Mouse (Mus musculus) forebrain, embryonic 12.5 days (tissue): ENCODE results near the gene Frmd8. TPM values are rescaled to one million over a fixed set of nuclear protein-coding genes. Genes with fewer than 3 reads are reported as not detected.

Source experiments
- ATAC-seq: fragments of 200-750 bp; cut with Nextera tagmentation; 2 replicates; pipeline ENCODE4 v1.8.0; 2017; ENCODE audit warnings: moderate TSS enrichment; ENCODE audit not compliant: low FRiP score
- H3K27ac ChIP-seq: fragments of 300-500 bp; sonication (generic); 2 replicates; pipeline ENCODE4 v1.5.1; 2016; ENCODE audit warnings: mild to moderate bottlenecking
- H3K27me3 ChIP-seq: fragments of 300-500 bp; sonication (generic); 2 replicates; pipeline ENCODE4 v1.6.1; 2016; ENCODE audit warnings: mild to moderate bottlenecking
- H3K36me3 ChIP-seq: fragments of 300-500 bp; sonication (generic); replicated peaks from 2 replicates; pipeline ENCODE4 v1.6.1; 2016; ENCODE audit warnings: mild to moderate bottlenecking
- H3K4me1 ChIP-seq: fragments of 300-500 bp; sonication (generic); 2 replicates; pipeline ENCODE4 v1.6.1; 2016
- H3K4me2 ChIP-seq: fragments of 300-500 bp; sonication (generic); 2 replicates; pipeline ENCODE4 v1.6.1; 2016; ENCODE audit warnings: mild to moderate bottlenecking, moderate library complexity
- H3K4me3 ChIP-seq: fragments of 300-500 bp; sonication (generic); replicated peaks from 2 replicates; pipeline ENCODE4 v1.5.1; 2016; ENCODE audit warnings: mild to moderate bottlenecking
- H3K9ac ChIP-seq: fragments of 300-500 bp; sonication (generic); 2 replicates; pipeline ENCODE4 v1.6.1; 2016; ENCODE audit warnings: mild to moderate bottlenecking
- H3K9me3 ChIP-seq: fragments of 300-500 bp; sonication (generic); 2 replicates; pipeline ENCODE4 v1.6.1; 2016
- WGBS: fragments of 180-500 bp; shearing (Covaris S2); methylation state at CpG from one replicate; pipeline ENCODE4 v1.1.7; 2016; 5-methylcytosine and 5-hydroxymethylcytosine counted together
- polyA plus RNA-seq: library from polyadenylated mRNA; unstranded; fragments of >200 nt; fragmentation: Nextera tagmentation; extraction: Ambion mirVana; gene quantifications from 2 replicates; pipeline ENCODE4 v1.2.1, GENCODE M21; 2016

Gene Frmd8
- polyA plus RNA-seq, 1 experiment from 2014 or later = 25.6 TPM

DNA sequence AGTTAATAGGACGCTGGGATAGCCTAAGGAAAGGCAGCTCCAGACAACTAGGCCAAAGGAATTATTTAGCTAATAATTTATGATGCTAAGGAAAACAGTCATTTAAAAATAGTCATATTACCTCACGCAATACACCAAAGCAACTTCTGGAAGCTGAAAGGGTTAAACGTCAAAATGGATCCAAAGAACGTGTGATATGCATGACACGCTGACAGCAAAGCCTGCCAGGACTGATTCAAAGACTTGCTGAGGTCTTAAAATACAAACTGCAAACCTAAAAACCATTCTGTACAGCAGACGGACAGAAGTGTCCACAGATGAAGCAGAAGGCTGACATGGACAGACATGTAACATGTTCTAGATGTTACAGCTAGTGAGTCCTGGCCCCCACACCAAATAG is 42.7 kb downstream of the Frmd8 start:
- ATAC-seq = no peak
- Histone ChIP-seq H3K4me3 (no peak overlapping the region), H3K4me2 (no peak overlapping the region), H3K4me1 (peaks cover 12% of the 10 kb centered on the region; the same call in 1 of the 2 replicates), H3K27ac (no peak overlapping the region), H3K9ac (no peak overlapping the region), H3K27me3 (no peaks in the 10 kb centered on the region), H3K9me3 (0 out of 2 replicates have a peak, but pooled peaks cover 3% of the 10 kb centered on the region), H3K36me3 (no peaks in the 10 kb centered on the region)
- 79% methylated on average over 6 of the region's 6 CpGs for WGBS

DNA sequence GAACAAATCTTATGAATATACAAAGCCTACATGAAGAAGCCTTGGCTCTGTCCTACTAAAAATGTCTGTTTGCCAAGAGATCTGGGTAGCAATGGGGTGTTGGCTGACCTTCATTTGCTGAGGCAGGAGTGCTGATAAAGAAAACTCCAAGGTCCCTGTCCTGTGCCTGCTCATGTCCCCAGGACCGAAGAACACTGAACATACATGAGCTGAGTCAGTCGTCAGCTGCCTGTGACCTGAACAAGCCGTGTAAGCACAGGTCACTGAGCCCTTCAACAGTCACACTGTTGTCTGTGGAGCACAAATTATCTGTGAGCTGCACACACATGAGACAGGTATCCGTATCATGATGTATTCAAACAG is 43.1 kb downstream of the Frmd8 start:
- 92% methylated on average over 4 of the region's 4 CpGs for WGBS
- Histone ChIP-seq H3K4me2 (no peak overlapping the region), H3K4me3 (no peak overlapping the region), H3K4me1 (peaks cover 12% of the 10 kb centered on the region; the same call in 1 of the 2 replicates), H3K27me3 (no peaks in the 10 kb centered on the region), H3K9ac (no peak overlapping the region), H3K27ac (no peak overlapping the region), H3K9me3 (0 out of 2 replicates have a peak, but pooled peaks cover 3% of the 10 kb centered on the region), H3K36me3 (no peaks in the 10 kb centered on the region)
- no peak for ATAC-seq

- Histone ChIP-seq H3K27ac (no peak overlapping the region), H3K4me2 (no peak overlapping the region), H3K27me3 (no peaks in the 10 kb centered on the region), H3K4me3 (no peak overlapping the region), H3K9ac (no peak overlapping the region), H3K9me3 (0 out of 2 replicates have a peak, but pooled peaks cover 3% of the 10 kb centered on the region), H3K4me1 (peaks cover 12% of the 10 kb centered on the region; the same call in 1 of the 2 replicates), H3K36me3 (no peaks in the 10 kb centered on the region)
- 91% methylated on average over 11 of the region's 11 CpGs for WGBS
- no peak for ATAC-seq
Observed at GRCm38 (mm10) chr19:5831224-5831957, 43.7 kb downstream of the Frmd8 start.

DNA sequence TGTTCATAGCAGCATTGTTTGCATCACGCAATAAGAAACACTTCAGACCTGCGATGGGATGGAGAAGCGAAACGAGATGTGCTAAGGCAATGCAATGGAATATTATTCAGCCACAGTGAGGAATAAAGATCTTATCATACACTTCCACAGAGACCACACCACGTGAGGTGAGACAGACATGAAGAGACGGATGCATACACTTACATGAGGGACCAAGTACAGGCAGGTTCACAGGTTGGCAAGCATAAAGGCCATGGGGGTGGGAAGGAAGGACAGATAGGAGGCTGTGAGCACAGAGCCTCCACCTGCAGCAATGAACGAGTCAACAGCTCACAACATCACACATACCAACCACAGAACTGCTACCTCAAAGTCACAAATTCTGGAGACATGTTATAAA is 44.3 kb downstream of the Frmd8 start:
- Histone ChIP-seq H3K9me3 (0 out of 2 replicates have a peak, but pooled peaks cover 3% of the 10 kb centered on the region), H3K27ac (no peak overlapping the region), H3K36me3 (no peaks in the 10 kb centered on the region), H3K9ac (no peak overlapping the region), H3K4me1 (peaks cover 12% of the 10 kb centered on the region; the same call in 1 of the 2 replicates), H3K4me2 (no peak overlapping the region), H3K27me3 (no peaks in the 10 kb centered on the region), H3K4me3 (no peak overlapping the region)
- ATAC-seq = no peak
- 93% methylated on average over 7 of the region's 7 CpGs for WGBS

DNA sequence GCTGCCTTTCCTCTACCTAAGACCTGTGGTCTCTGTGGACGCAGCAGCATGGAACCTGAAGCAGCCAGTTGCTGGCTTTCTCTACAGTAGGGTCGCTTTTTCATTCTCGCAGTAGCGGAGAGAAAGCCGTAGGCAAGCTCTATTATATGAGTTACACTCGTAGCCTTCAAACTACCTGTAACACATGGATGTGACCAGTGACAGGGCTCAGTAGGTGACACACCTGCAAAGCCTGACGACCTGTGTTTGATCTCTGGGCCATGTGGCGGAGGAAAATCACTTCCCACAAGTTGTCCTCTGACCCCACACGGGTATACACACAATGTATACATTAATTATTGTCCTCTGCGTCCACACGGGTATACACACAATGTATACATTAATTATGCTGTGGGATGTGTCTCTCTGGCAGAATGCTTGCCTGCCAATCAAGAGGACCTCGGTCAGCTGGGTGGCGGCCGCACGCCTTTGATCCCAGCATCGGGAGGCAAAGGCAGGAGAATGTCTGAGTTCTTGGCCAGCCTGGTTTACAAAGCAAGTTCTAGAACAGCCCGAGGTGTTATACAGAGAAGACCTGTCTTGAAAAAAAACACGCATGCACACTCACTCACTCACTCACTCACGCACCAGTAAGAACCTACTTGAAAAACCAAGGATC is 45.0 kb downstream of the Frmd8 start:
- no peak for ATAC-seq
- Histone ChIP-seq H3K27me3 (no peaks in the 10 kb centered on the region), H3K4me3 (no peak overlapping the region), H3K4me1 (peaks cover 12% of the 10 kb centered on the region; the same call in 1 of the 2 replicates), H3K27ac (no peak overlapping the region), H3K36me3 (no peaks in the 10 kb centered on the region), H3K9ac (no peak overlapping the region), H3K9me3 (0 out of 2 replicates have a peak, but pooled peaks cover 3% of the 10 kb centered on the region), H3K4me2 (no peak overlapping the region)
- WGBS = 80% methylated on average over 19 of the region's 19 CpGs

DNA sequence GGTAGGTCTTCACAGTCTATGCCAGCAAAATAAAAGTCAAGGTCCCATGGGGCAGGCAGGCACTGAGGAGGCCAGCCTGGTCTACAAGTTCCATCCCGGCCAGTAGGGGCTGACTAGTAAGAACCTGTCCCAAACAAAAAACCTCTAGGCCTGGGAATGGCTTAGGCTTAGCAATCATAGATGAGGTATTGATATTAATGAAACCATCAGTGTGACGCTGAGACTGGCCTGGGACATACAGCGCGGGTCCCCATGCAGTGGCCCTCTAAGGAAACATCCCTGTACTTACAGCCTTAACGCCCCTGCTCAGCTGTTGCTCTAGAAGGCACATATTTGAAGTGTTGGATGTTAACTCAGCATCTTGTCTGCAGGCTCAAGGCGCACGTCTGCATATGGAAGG is 46.2 kb downstream of the Frmd8 start:
- Histone ChIP-seq H3K36me3 (no peaks in the 10 kb centered on the region), H3K4me3 (no peak overlapping the region), H3K27me3 (0 out of 2 replicates have a peak, but pooled peaks cover 8% of the 10 kb centered on the region), H3K4me1 (peaks cover 12% of the 10 kb centered on the region; the same call in 1 of the 2 replicates), H3K9ac (no peak overlapping the region), H3K4me2 (no peak overlapping the region), H3K27ac (no peak overlapping the region), H3K9me3 (0 out of 2 replicates have a peak, but pooled peaks cover 3% of the 10 kb centered on the region)
- ATAC-seq = no peak
- 94% methylated on average over 7 of the region's 7 CpGs for WGBS

DNA sequence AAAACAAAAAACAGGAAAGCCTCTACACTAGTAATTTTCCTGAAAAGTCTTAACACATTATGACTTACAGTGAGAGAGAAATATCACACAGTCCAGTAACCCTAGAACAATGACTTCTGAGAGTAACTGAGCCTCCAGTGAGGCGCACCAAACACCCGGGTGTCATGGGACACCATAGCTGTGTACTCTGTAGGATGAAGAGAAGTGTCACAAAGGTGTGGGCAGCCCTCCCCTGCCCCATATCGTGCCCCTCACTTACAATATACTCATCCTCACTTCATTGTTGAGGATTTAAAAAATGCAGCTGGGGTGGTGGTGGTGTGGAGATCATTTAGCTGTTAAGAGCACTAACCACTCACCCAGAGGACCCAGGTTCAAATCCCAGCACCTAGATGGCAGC is 46.9 kb downstream of the Frmd8 start:
- peaks cover 17% of the 10 kb centered on the region for H3K4me1 ChIP-seq
- H3K4me3 ChIP-seq = no peak overlapping the region
- H3K9me3 ChIP-seq = 0 out of 2 replicates have a peak, but pooled peaks cover 1% of the 10 kb centered on the region
- no peak overlapping the region for H3K9ac ChIP-seq
- 90% methylated on average over 3 of the region's 3 CpGs for WGBS
- no peaks in the 10 kb centered on the region for H3K36me3 ChIP-seq
- no peak for ATAC-seq
- H3K27me3 ChIP-seq = 0 out of 2 replicates have a peak, but pooled peaks cover 10% of the 10 kb centered on the region
- H3K27ac ChIP-seq = no peak overlapping the region
- no peak overlapping the region for H3K4me2 ChIP-seq

DNA sequence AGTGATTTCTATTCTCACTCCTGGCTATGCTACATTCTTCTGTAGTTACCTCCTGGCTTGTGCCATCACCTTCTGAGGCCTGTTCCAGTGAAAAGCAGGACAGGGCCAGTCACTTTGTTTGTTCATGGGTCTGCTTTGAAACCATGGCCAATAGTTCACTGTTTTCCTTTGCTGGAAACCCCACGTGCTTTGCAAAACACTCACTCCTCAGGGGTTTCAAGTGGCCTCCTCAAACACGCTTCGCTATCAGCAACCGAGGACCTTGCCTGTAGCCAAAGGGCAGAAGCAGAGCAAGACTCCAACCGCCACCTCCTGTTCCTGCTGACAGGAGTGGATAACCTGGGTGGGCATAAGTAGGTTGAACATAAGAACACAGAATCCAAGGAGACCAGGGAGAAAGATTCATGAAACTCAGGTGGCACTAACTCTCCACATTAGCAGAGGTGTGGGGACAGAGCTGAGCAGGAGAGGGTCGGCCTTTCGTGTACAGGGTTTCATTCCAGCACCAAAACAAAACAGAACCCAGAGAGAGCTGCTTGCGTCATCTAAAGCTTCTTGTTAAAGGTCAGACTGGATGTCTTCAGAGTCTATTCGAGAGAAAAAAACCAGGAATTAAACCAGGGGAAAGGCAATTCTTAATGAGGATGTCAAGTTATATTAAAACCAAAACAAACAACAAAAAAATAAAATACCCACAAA is 47.5 kb downstream of the Frmd8 start:
- no peak overlapping the region for H3K4me3 ChIP-seq
- peaks cover 23% of the 10 kb centered on the region for H3K4me1 ChIP-seq
- no peak overlapping the region for H3K9ac ChIP-seq
- no peak overlapping the region for H3K4me2 ChIP-seq
- no peak overlapping the region for H3K27ac ChIP-seq
- no peak for ATAC-seq
- H3K9me3 ChIP-seq = no peaks in the 10 kb centered on the region
- WGBS = 84% methylated on average over 9 of the region's 9 CpGs
- 0 out of 2 replicates have a peak, but pooled peaks cover 10% of the 10 kb centered on the region for H3K27me3 ChIP-seq
- H3K36me3 ChIP-seq = no peaks in the 10 kb centered on the region

DNA sequence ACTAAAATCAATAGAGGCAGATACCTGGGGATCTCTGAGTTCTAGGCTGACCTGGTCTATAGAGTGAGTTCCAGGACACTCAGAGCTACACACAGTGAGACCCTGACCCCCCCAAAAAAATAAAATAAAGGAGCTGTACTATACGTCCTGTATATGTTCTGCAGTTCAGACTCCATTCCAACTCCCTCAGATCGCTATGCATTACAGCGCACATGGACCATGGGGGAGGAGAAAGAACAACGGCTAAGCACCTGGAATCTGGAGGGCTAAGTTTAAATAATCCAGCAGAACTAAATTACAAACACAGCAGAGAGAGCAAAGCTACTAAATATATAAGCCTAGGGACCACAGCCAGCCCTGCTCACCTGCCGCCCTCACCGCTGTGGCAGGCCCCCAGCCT is 48.0 kb downstream of the Frmd8 start:
- H3K27ac ChIP-seq = no peak overlapping the region
- peaks cover 28% of the 10 kb centered on the region for H3K4me1 ChIP-seq
- no peak overlapping the region for H3K4me2 ChIP-seq
- 0 out of 2 replicates have a peak, but pooled peaks cover 10% of the 10 kb centered on the region for H3K27me3 ChIP-seq
- H3K9ac ChIP-seq = no peak overlapping the region
- no peak overlapping the region for H3K4me3 ChIP-seq
- no peaks in the 10 kb centered on the region for H3K36me3 ChIP-seq
- WGBS = 87% methylated on average over 6 of the region's 6 CpGs
- no peaks in the 10 kb centered on the region for H3K9me3 ChIP-seq
- ATAC-seq = no peak

DNA sequence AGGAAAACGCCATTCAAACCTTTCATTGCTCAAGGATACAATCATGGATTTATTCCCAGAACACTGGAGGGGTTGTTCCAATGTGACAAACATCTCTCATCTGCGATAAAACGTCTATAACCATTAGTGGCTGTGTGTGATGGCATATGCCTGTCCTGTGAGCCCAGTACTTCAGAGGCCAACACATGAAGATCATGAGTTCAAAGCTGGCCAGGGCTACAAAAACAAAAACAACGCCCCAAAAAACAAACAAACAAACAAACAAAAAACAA is 48.4 kb downstream of the Frmd8 start:
- ATAC-seq = no peak
- WGBS = 87% methylated on average over 4 of the region's 4 CpGs
- H3K27ac ChIP-seq = no peak overlapping the region
- H3K4me1 ChIP-seq = peaks cover 29% of the 10 kb centered on the region
- H3K9me3 ChIP-seq = no peaks in the 10 kb centered on the region
- H3K4me2 ChIP-seq = no peak overlapping the region
- 0 out of 2 replicates have a peak, but pooled peaks cover 10% of the 10 kb centered on the region for H3K27me3 ChIP-seq
- no peak overlapping the region for H3K4me3 ChIP-seq
- H3K9ac ChIP-seq = no peak overlapping the region
- H3K36me3 ChIP-seq = no peaks in the 10 kb centered on the region

- no peaks in the 10 kb centered on the region for H3K36me3 ChIP-seq
- no peak for ATAC-seq
- H3K27me3 ChIP-seq = 0 out of 2 replicates have a peak, but pooled peaks cover 10% of the 10 kb centered on the region
- no peak overlapping the region for H3K27ac ChIP-seq
- H3K9me3 ChIP-seq = no peaks in the 10 kb centered on the region
- WGBS = 88% methylated on average over 5 of the region's 5 CpGs
- peaks cover 29% of the 10 kb centered on the region for H3K4me1 ChIP-seq
- no peak overlapping the region for H3K9ac ChIP-seq
- no peak overlapping the region for H3K4me2 ChIP-seq
- H3K4me3 ChIP-seq = no peak overlapping the region
Observed at GRCm38 (mm10) chr19:5825901-5826730, 49.0 kb downstream of the Frmd8 start.
